ENCODE assay signal across 10 mouse cellular contexts in genomic region chr3:89336529-89336928, GRCm38 (mm10). TPM values are rescaled to one million over a fixed set of nuclear protein-coding genes. Genes with fewer than 3 reads are reported as not detected.
DNase-seq lines count a peak whose midpoint lies in the region; ATAC-seq lines count a peak whose summit lies in the region.
"Had no signal": no experiment of that assay in that cellular context is flagged by ENCODE, and none has a peak within 500 bp of the region (broad histone marks: within the 10 kb centered on the region; RNA-seq: fewer than 3 reads in every experiment).

No protein-coding gene starts in this region.

- no peaks in the 10 kb centered on the region for H3K36me3 ChIP-seq in heart, embryonic 15.5 days
- 0 out of 2 replicates have a peak, but pooled peaks cover 6% of the 10 kb centered on the region for H3K36me3 ChIP-seq in hindbrain, embryonic 11.5 days (ENCODE audit: control insufficient read depth, insufficient read depth, low read length)
- H3K36me3 ChIP-seq in midbrain, embryonic 14.5 days (ENCODE audit: control insufficient read depth, insufficient read depth, low read length) = no peaks in the 10 kb centered on the region

- H3K4me3 ChIP-seq in heart, embryonic 15.5 days = peak overlapping the region; percentile 65
- H3K4me3 ChIP-seq in hindbrain, embryonic 11.5 days (ENCODE audit: low read depth, low read length) = peak overlapping the region; percentile 76
- peak overlapping the region; percentile 77 for H3K4me3 ChIP-seq in midbrain, embryonic 14.5 days (replicated peaks; ENCODE audit: low read depth, low read length)

- no peak for ATAC-seq in heart, embryonic 15.5 days (replicated peaks; ENCODE audit: insufficient number of reproducible peaks, insufficient read depth, low FRiP score, low read depth)
- no peak for ATAC-seq in hindbrain, embryonic 11.5 days (ENCODE audit: low FRiP score)
- no peak for ATAC-seq in midbrain, embryonic 14.5 days (ENCODE audit: low FRiP score, low TSS enrichment)
- no peak for ATAC-seq in frontal cortex, adult (ENCODE audit: low TSS enrichment)

- peak overlapping the region; percentile 76; the same call in 1 of the 2 replicates for H3K9ac ChIP-seq in heart, embryonic 15.5 days
- H3K9ac ChIP-seq in hindbrain, embryonic 11.5 days (ENCODE audit: low read depth, low read length) = peak overlapping the region; percentile 87
- peak overlapping the region; percentile 85; the same call in 1 of the 2 replicates for H3K9ac ChIP-seq in midbrain, embryonic 14.5 days (replicated peaks; ENCODE audit: low read length)

- no peaks in the 10 kb centered on the region for H3K27me3 ChIP-seq in heart, embryonic 15.5 days
- H3K27me3 ChIP-seq in hindbrain, embryonic 11.5 days (ENCODE audit: control insufficient read depth, insufficient read depth, low read length) = no peaks in the 10 kb centered on the region
- no peaks in the 10 kb centered on the region for H3K27me3 ChIP-seq in midbrain, embryonic 14.5 days (ENCODE audit: control insufficient read depth, insufficient read depth, low read length)

- no peak for DNase-seq in heart, postnatal 4 days
- peak; percentile 44 for DNase-seq in Muller cell, postnatal 12 days (ENCODE audit: inconsistent ontology term)
- DNase-seq in hindbrain, embryonic 11.5 days (ENCODE audit: low spot score) = peak; percentile 20
- peak; percentile 12 for DNase-seq in midbrain, embryonic 14.5 days
- DNase-seq in spleen, postnatal 4 days (ENCODE audit: low spot score in 2 of 2) = no peak
- no peak for DNase-seq in adrenal gland, postnatal 25 days

- WGBS in heart, embryonic 15.5 days = 25% methylated on average over 6 of the region's 6 CpGs
- 7% methylated on average over 6 of the region's 6 CpGs for WGBS in hindbrain, embryonic 11.5 days
- 6% methylated on average over 6 of the region's 6 CpGs for WGBS in midbrain, embryonic 14.5 days

- H3K27ac ChIP-seq in heart, embryonic 15.5 days = peak overlapping the region; percentile 21; the same call in 1 of the 2 replicates
- no peak overlapping the region for H3K27ac ChIP-seq in hindbrain, embryonic 11.5 days (ENCODE audit: low read depth, low read length)
- H3K27ac ChIP-seq in midbrain, embryonic 14.5 days (replicated peaks; ENCODE audit: low read depth, low read length) = no peak overlapping the region

- H3K4me1 ChIP-seq in heart, embryonic 15.5 days (replicated peaks) = peaks cover 33% of the 10 kb centered on the region
- peaks cover 15% of the 10 kb centered on the region for H3K4me1 ChIP-seq in hindbrain, embryonic 11.5 days (replicated peaks; ENCODE audit: control insufficient read depth, insufficient read depth, low read length)
- peaks cover 40% of the 10 kb centered on the region for H3K4me1 ChIP-seq in midbrain, embryonic 14.5 days (ENCODE audit: control insufficient read depth, insufficient read depth, low read length)

- H3K9me3 ChIP-seq in heart, embryonic 15.5 days (replicated peaks) = no peaks in the 10 kb centered on the region
- H3K9me3 ChIP-seq in hindbrain, embryonic 11.5 days (ENCODE audit: control insufficient read depth, low read length) = no peaks in the 10 kb centered on the region
- no peaks in the 10 kb centered on the region for H3K9me3 ChIP-seq in midbrain, embryonic 14.5 days (ENCODE audit: control insufficient read depth, low read length)

- H3K4me2 ChIP-seq in heart, embryonic 15.5 days = peak overlapping the region; percentile 85
- peak overlapping the region; percentile 66 for H3K4me2 ChIP-seq in hindbrain, embryonic 11.5 days (replicated peaks; ENCODE audit: low read depth, low read length)
- H3K4me2 ChIP-seq in midbrain, embryonic 14.5 days (ENCODE audit: low read length) = peak overlapping the region; percentile 89

RNA-seq across cellular contexts. Expression of gene Efna4, which starts 1.3 kb away (rescaled TPM):
- 6.0 and 8.1 TPM in 2 replicates for polyA plus RNA-seq in heart, embryonic 15.5 days (2015; fragmentation: Nextera tagmentation; extraction: Ambion mirVana)
- 1 to 10 TPM; 3.1 to 3.7 TPM for total RNA-seq in heart, postnatal 4 days (2021)
- polyA plus RNA-seq in hindbrain, embryonic 11.5 days (2014; fragmentation: Nextera tagmentation; extraction: Ambion mirVana) = 18.9 and 20.6 TPM in 2 replicates
- polyA plus RNA-seq in midbrain, embryonic 14.5 days (2014; fragmentation: Nextera tagmentation; extraction: Ambion mirVana) = 5.6 and 5.9 TPM in 2 replicates
- total RNA-seq in adrenal gland, postnatal 25 days (2021) = 1.7 TPM in 1 of 2 replicates, not detected in the other
- total RNA-seq: gastrocnemius, adult 18-20 months; neutrophil, adult 5-6 weeks had no signal

RNA-seq across cellular contexts. Expression of gene Adam15, which starts 13.3 kb away (rescaled TPM):
- 59.8 and 71.2 TPM in 2 replicates for polyA plus RNA-seq in heart, embryonic 15.5 days (2015; fragmentation: Nextera tagmentation; extraction: Ambion mirVana)
- total RNA-seq in heart, postnatal 4 days (2021) = 10 to 100 TPM; 93.6 to 95.2 TPM
- 17.8 TPM in 2 replicates for polyA plus RNA-seq in hindbrain, embryonic 11.5 days (2014; fragmentation: Nextera tagmentation; extraction: Ambion mirVana)
- polyA plus RNA-seq in midbrain, embryonic 14.5 days (2014; fragmentation: Nextera tagmentation; extraction: Ambion mirVana) = 32.2 and 36.2 TPM in 2 replicates
- total RNA-seq in adrenal gland, postnatal 25 days (2021) = 50.4 and 65.1 TPM in 2 replicates

RNA-seq across cellular contexts. Expression of gene Efna3, which starts 13.8 kb away (rescaled TPM):
- polyA plus RNA-seq in heart, embryonic 15.5 days (2015; fragmentation: Nextera tagmentation; extraction: Ambion mirVana) = 0.73 and 2.7 TPM in 2 replicates
- under 1 TPM in 1 of 2 experiments, not detected in 1; 0.26 TPM for total RNA-seq in heart, postnatal 4 days (2021)
- polyA plus RNA-seq in hindbrain, embryonic 11.5 days (2014; fragmentation: Nextera tagmentation; extraction: Ambion mirVana) = 13.8 TPM in 2 replicates
- polyA plus RNA-seq in midbrain, embryonic 14.5 days (2014; fragmentation: Nextera tagmentation; extraction: Ambion mirVana) = 31.1 and 43.4 TPM in 2 replicates
- 0.27 TPM in 1 of 2 replicates, not detected in the other for total RNA-seq in adrenal gland, postnatal 25 days (2021)
- total RNA-seq: gastrocnemius, adult 18-20 months; neutrophil, adult 5-6 weeks had no signal

RNA-seq across cellular contexts. Expression of gene Dcst2, which starts 25.2 kb away (rescaled TPM):
- polyA plus RNA-seq in heart, embryonic 15.5 days (2015; fragmentation: Nextera tagmentation; extraction: Ambion mirVana) = not detected in 2 replicates
- total RNA-seq in heart, postnatal 4 days (2021) = under 1 TPM; 0.14 to 0.23 TPM
- polyA plus RNA-seq in hindbrain, embryonic 11.5 days (2014; fragmentation: Nextera tagmentation; extraction: Ambion mirVana) = 0.14 and 0.27 TPM in 2 replicates
- 0.14 and 0.36 TPM in 2 replicates for polyA plus RNA-seq in midbrain, embryonic 14.5 days (2014; fragmentation: Nextera tagmentation; extraction: Ambion mirVana)
- total RNA-seq in adrenal gland, postnatal 25 days (2021) = 0.38 and 0.76 TPM in 2 replicates
- total RNA-seq: gastrocnemius, adult 18-20 months; neutrophil, adult 5-6 weeks had no signal

RNA-seq across cellular contexts. Expression of gene Dcst1, which starts 28.5 kb away (rescaled TPM):
- polyA plus RNA-seq in heart, embryonic 15.5 days (2015; fragmentation: Nextera tagmentation; extraction: Ambion mirVana) = 0.06 and 0.18 TPM in 2 replicates
- under 1 TPM; 0.21 to 0.72 TPM for total RNA-seq in heart, postnatal 4 days (2021)
- 0.28 and 0.63 TPM in 2 replicates for polyA plus RNA-seq in hindbrain, embryonic 11.5 days (2014; fragmentation: Nextera tagmentation; extraction: Ambion mirVana)
- 0.54 and 0.55 TPM in 2 replicates for polyA plus RNA-seq in midbrain, embryonic 14.5 days (2014; fragmentation: Nextera tagmentation; extraction: Ambion mirVana)
- 0.55 TPM in 1 of 2 replicates, not detected in the other for total RNA-seq in adrenal gland, postnatal 25 days (2021)
- total RNA-seq: gastrocnemius, adult 18-20 months; neutrophil, adult 5-6 weeks had no signal

Comparison
In these comparisons a context has a peak if more than half of its experiments do, and no peak if none do; other contexts are left out.
1. DNase-seq: peak in Muller cell, postnatal 12 days (single experiment), hindbrain, embryonic 11.5 days (single experiment) and midbrain, embryonic 14.5 days (single experiment); none in heart, postnatal 4 days (single experiment), spleen, postnatal 4 days (0 of 2) and adrenal gland, postnatal 25 days (single experiment).
2. Peak in every context shown above with its lines, with median percentiles within 50 percentile points of each other: H3K4me2 ChIP-seq, H3K4me3 ChIP-seq and H3K9ac ChIP-seq.